Mouse (Mus musculus): Measurements from ENCODE around the gene Tagln3. TPM values are rescaled to one million over a fixed set of nuclear protein-coding genes. Genes with fewer than 3 reads are reported as not detected.

Gene Tagln3
- polyA plus RNA-seq, 2 experiments, result 0.39 TPM; not detected in 1

DNA sequence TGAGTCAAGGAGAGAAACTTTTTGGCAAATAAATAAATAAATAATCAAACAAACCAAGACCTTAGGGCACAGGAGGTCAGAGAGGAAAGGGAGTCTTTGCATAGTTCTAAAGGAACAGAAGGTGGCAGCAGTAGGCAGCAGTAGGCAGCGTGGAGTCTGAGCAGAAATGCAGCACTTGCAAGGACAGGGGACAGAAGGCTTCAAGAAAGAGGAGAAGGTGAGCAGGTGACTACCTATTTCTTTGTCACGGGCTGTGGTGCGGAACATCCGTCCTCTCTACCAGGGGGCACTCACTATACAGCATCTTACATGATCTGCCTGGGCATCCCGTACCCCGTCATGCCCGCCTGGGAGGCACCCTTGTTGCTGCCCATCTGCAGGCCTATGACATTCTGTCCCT, 13.1 kb downstream of the Tagln3 start:
- WGBS (ENCODE audit: insufficient replicate concordance), result 63% methylated on average over 7 of the region's 7 CpGs
- TF ChIP-seq CTCF (IDR thresholded peaks at IDR 0.05; ENCODE audit: low read depth) (peak; percentile 32; the same call in 1 of the 2 replicates), EP300 (IDR thresholded peaks at IDR 0.05; ENCODE audit: low read depth) (no peak)
- Histone ChIP-seq H3K36me3 (replicated peaks; ENCODE audit: control insufficient read depth, insufficient read depth, low read depth) (no peaks in the 10 kb centered on the region), H3K4me1 (replicated peaks; ENCODE audit: control insufficient read depth in 2 of 2, insufficient read depth in 2 of 2, low read length in 1 of 2) (no peaks in the 10 kb centered on the region), H3K27me3 (ENCODE audit: control insufficient read depth, insufficient read depth, low read length) (no peaks in the 10 kb centered on the region), H3K4me2 (ENCODE audit: low read depth) (no peak overlapping the region), H3K9ac (replicated peaks) (no peak overlapping the region), H3K27ac (no peak overlapping the region), H3K4me3 (ENCODE audit: insufficient read depth in 1 of 2, low read depth in 2 of 2, low read length in 2 of 2) (no peak overlapping the region), H3K9me3 (ENCODE audit: control insufficient read depth, low read length) (no peaks in the 10 kb centered on the region)
- DNase-seq (ENCODE audit: low read depth in 3 of 3, low spot score in 3 of 3) (no peak), ATAC-seq (ENCODE audit: insufficient read depth) (no peak)

DNA sequence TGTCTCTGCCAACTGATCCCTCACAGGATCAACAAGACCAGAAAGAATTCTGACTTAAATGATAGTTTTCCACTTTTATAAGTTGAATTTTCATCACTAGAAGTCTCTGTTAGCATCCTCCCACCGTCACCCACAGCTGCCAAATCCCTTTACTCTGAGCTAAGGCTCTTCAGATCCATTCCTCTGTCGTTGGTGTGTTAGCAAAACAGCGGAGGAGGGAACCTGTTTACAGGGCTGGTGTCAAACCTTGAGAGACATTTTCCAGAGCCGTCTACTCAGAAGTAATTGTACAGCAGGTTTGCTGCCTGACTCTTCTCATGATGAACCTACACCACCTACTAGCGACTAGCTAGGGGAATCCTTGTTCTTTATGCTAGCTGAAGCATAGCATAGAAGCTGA, 25.1 kb downstream of the Tagln3 start:
- no peak for ATAC-seq (ENCODE audit: insufficient read depth)
- no peaks in the 10 kb centered on the region for H3K36me3 ChIP-seq (replicated peaks; ENCODE audit: control insufficient read depth, insufficient read depth, low read depth)
- WGBS (ENCODE audit: insufficient replicate concordance), result 58% methylated on average over 5 of the region's 5 CpGs

DNA sequence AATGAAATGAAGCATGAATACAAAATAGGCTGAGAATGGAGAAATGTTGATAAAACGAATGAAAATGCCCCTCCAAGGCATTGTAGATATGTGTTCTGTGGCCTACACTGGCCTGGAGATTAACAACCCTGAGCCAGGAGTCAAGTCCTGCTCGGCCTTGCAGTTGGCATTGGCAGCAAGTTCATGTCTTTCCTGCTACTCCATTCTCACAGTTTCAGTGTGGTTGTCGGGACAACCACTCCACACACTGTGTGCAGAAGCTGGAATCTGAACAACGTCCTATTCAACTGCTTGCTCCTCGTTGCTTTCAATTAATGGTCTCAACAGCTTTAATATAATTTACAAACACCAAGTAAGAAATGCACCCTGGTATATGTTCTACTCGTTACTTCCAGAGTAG, 26.4 kb downstream of the Tagln3 start:
- no peaks in the 10 kb centered on the region for H3K4me1 ChIP-seq (replicated peaks; ENCODE audit: control insufficient read depth in 2 of 2, insufficient read depth in 2 of 2, low read length in 1 of 2)
- H3K27ac ChIP-seq, result no peak overlapping the region
- DNase-seq (ENCODE audit: low read depth in 3 of 3, low spot score in 3 of 3) (no peak), ATAC-seq (ENCODE audit: insufficient read depth) (no peak)
- WGBS (ENCODE audit: insufficient replicate concordance), result 65% methylated on average over 6 of the region's 6 CpGs
- no peaks in the 10 kb centered on the region for H3K27me3 ChIP-seq (ENCODE audit: control insufficient read depth, insufficient read depth, low read length)
- H3K9me3 ChIP-seq (ENCODE audit: control insufficient read depth, low read length), result no peaks in the 10 kb centered on the region
- no peak overlapping the region for H3K9ac ChIP-seq (replicated peaks)
- no peaks in the 10 kb centered on the region for H3K36me3 ChIP-seq (replicated peaks; ENCODE audit: control insufficient read depth, insufficient read depth, low read depth)
- no peak overlapping the region for H3K4me2 ChIP-seq (ENCODE audit: low read depth)
- H3K4me3 ChIP-seq (ENCODE audit: insufficient read depth in 1 of 2, low read depth in 2 of 2, low read length in 2 of 2), result no peak overlapping the region
- TF ChIP-seq CTCF (IDR thresholded peaks at IDR 0.05; ENCODE audit: low read depth) (no peak), EP300 (IDR thresholded peaks at IDR 0.05; ENCODE audit: low read depth) (no peak)

More for the DNA sequence above, 25.1 kb downstream of the Tagln3 start:
- H3K9ac ChIP-seq (replicated peaks), result no peak overlapping the region
- no peaks in the 10 kb centered on the region for H3K9me3 ChIP-seq (ENCODE audit: control insufficient read depth, low read length)
- no peak overlapping the region for H3K27ac ChIP-seq
- TF ChIP-seq CTCF (IDR thresholded peaks at IDR 0.05; ENCODE audit: low read depth) (no peak), EP300 (IDR thresholded peaks at IDR 0.05; ENCODE audit: low read depth) (no peak)
- no peak overlapping the region for H3K4me3 ChIP-seq (ENCODE audit: insufficient read depth in 1 of 2, low read depth in 2 of 2, low read length in 2 of 2)
- H3K4me1 ChIP-seq (replicated peaks; ENCODE audit: control insufficient read depth in 2 of 2, insufficient read depth in 2 of 2, low read length in 1 of 2), result no peaks in the 10 kb centered on the region
- H3K4me2 ChIP-seq (ENCODE audit: low read depth), result no peak overlapping the region
- no peaks in the 10 kb centered on the region for H3K27me3 ChIP-seq (ENCODE audit: control insufficient read depth, insufficient read depth, low read length)
- DNase-seq (ENCODE audit: low read depth in 3 of 3, low spot score in 3 of 3), result no peak

DNA sequence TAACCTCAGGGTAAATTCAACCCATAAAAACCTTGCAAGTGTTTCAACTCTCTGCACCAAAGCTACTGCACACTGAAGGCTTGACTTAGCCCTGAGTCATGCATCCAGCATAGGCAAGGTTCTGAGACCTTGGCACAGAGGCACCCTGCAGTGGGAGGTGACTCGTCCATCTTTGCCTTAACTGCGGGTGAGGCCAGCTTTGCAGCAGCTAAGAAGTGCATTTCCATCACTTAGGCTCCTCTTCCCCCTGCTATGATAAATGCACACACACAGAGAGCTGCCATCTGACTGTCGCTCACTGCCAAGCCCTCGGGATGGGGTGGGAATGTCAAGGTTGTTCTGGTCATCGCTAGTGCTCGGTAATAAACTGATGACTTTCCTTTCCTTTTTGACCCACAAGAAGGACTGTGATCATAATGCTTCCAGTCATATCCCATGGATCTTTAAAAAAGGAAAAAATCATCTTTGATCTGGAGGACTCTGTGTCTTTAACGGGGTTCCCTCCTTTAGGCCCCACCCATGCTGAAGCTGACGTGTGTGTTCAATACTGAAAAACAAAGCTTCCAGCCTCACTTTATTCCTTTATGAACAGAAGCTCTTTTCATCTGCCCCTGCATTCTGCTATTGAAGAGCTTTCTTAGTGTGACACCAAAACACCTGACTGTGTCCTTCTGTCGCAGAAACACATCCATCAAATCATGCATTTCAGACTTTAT, 28.8 kb downstream of the Tagln3 start:
- no peak overlapping the region for H3K9ac ChIP-seq (replicated peaks)
- no peak overlapping the region for H3K4me3 ChIP-seq (ENCODE audit: insufficient read depth in 1 of 2, low read depth in 2 of 2, low read length in 2 of 2)
- no peak for TF ChIP-seq EP300 (IDR thresholded peaks at IDR 0.05; ENCODE audit: low read depth)
- no peak overlapping the region for H3K4me2 ChIP-seq (ENCODE audit: low read depth)
- no peaks in the 10 kb centered on the region for H3K9me3 ChIP-seq (ENCODE audit: control insufficient read depth, low read length)
- DNase-seq (ENCODE audit: low read depth in 3 of 3, low spot score in 3 of 3) (no peak), ATAC-seq (ENCODE audit: insufficient read depth) (no peak)
- H3K4me1 ChIP-seq (replicated peaks; ENCODE audit: control insufficient read depth in 2 of 2, insufficient read depth in 2 of 2, low read length in 1 of 2), result no peaks in the 10 kb centered on the region
- 65% methylated on average over 9 of the region's 9 CpGs for WGBS (ENCODE audit: insufficient replicate concordance)
- H3K36me3 ChIP-seq (replicated peaks; ENCODE audit: control insufficient read depth, insufficient read depth, low read depth), result no peaks in the 10 kb centered on the region
- no peaks in the 10 kb centered on the region for H3K27me3 ChIP-seq (ENCODE audit: control insufficient read depth, insufficient read depth, low read length)
- H3K27ac ChIP-seq, result no peak overlapping the region

DNA sequence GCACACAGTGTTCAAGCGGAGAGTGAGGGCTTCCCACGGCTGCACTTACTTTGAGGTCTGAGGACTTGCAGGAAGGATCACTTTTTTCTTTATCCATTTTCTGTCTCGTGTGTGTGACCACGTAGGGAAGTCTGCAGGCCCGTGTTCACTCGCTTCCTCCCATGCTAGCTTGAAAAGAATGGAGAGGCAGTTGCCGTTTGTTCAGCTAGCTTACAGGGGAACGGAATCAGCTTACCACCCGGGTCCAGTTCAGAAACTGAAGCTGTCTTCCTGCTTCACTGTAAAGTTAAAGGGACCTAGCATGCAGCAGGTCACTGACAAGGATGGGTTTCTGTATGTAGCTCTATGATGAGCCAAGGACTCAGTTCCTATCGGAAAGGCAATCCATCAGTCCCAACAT, 30.9 kb downstream of the Tagln3 start, which contains the start of gene Tmprss7:
Tmprss7 (minus strand) TSS at position 101 of the 400 bp plus-strand sequence.
- H3K4me3 ChIP-seq (ENCODE audit: insufficient read depth in 1 of 2, low read depth in 2 of 2, low read length in 2 of 2), result no peak within 1 kb of the TSS
- H3K9ac ChIP-seq (replicated peaks), result no peak within 1 kb of the TSS
- ATAC-seq (ENCODE audit: insufficient read depth) (no peak), DNase-seq (ENCODE audit: low read depth in 3 of 3, low spot score in 3 of 3) (no peak)
- H3K4me1 ChIP-seq (replicated peaks; ENCODE audit: control insufficient read depth in 2 of 2, insufficient read depth in 2 of 2, low read length in 1 of 2), result no peaks in the 10 kb centered on the region
- H3K27me3 ChIP-seq (ENCODE audit: control insufficient read depth, insufficient read depth, low read length), result no peaks in the 10 kb centered on the region
- no peaks in the 10 kb centered on the region for H3K36me3 ChIP-seq (replicated peaks; ENCODE audit: control insufficient read depth, insufficient read depth, low read depth)
- 37% methylated on average over 10 of the region's 10 CpGs for WGBS (ENCODE audit: insufficient replicate concordance)
- no peak within 1 kb of the TSS for H3K4me2 ChIP-seq (ENCODE audit: low read depth)
- no peaks in the 10 kb centered on the region for H3K9me3 ChIP-seq (ENCODE audit: control insufficient read depth, low read length)
- H3K27ac ChIP-seq, result no peak within 1 kb of the TSS
- no peak for TF ChIP-seq EP300 (IDR thresholded peaks at IDR 0.05; ENCODE audit: low read depth)
- TF ChIP-seq CTCF (IDR thresholded peaks at IDR 0.05; ENCODE audit: low read depth), result no peak
